12 mouse cellular contexts compared by ENCODE assay signal in genomic region chr6:97175716-97176115, GRCm38 (mm10). TPM values are rescaled to one million over a fixed set of nuclear protein-coding genes. Genes with fewer than 3 reads are reported as not detected.
DNase-seq lines count a peak whose midpoint lies in the region; ATAC-seq and TF ChIP-seq lines count a peak whose summit lies in the region.
"Had no signal": no experiment of that assay in that cellular context is flagged by ENCODE, and none has a peak within 500 bp of the region (broad histone marks: within the 10 kb centered on the region; RNA-seq: fewer than 3 reads in every experiment).

No protein-coding gene starts in this region.

- H3K4me1 ChIP-seq in liver, embryonic 14.5 days (replicated peaks; ENCODE audit: control insufficient read depth in 2 of 2, insufficient read depth in 2 of 2, low read length in 1 of 2), result peaks cover 9 to 12% of the 10 kb centered on the region in 2 experiments

- TF ChIP-seq CTCF in liver, embryonic 14.5 days (IDR thresholded peaks at IDR 0.05; ENCODE audit: low read depth), result no peak

- 43% methylated on average over 11 of the region's 11 CpGs for WGBS in liver, embryonic 14.5 days (ENCODE audit: insufficient replicate concordance)

- H3K4me2 ChIP-seq in liver, embryonic 14.5 days (ENCODE audit: low read depth), result peak overlapping the region; percentile 18; the same call in 1 of the 2 replicates

- ATAC-seq in liver, embryonic 14.5 days (ENCODE audit: insufficient read depth), result no peak
- ATAC-seq: inflammation-experienced regulatory T-cells, adult 6 months had no signal

- H3K27me3 ChIP-seq in liver, embryonic 14.5 days (ENCODE audit: control insufficient read depth, insufficient read depth, low read length), result no peaks in the 10 kb centered on the region

- DNase-seq in adrenal gland, postnatal 10 days, result peak; percentile 16
- no peak for DNase-seq in adrenal gland, postnatal 4 days (ENCODE audit: low spot score in 2 of 2)
- DNase-seq in spleen, postnatal 36 days (ENCODE audit: low spot score in 2 of 2), result peak; percentile 31 to 33
- DNase-seq in spleen, postnatal 14 days (ENCODE audit: low spot score in 2 of 2), result no peak
- DNase-seq in liver, embryonic 14.5 days (ENCODE audit: low read depth in 3 of 3, low spot score in 3 of 3), result no peak
- peak; percentile 16 for DNase-seq in telencephalon, adult 2 months (ENCODE audit: low read depth, low spot score)
- no peak for DNase-seq in left cerebral cortex, adult 9 months (ENCODE audit: low spot score in 2 of 2)
- DNase-seq in cerebellum, adult 9-11 months, result no peak
- DNase-seq: adrenal gland, adult 2 months; cerebellum, adult 9-10 months; thymus, postnatal 14 days had no signal

- H3K27ac ChIP-seq in liver, embryonic 14.5 days, result no peak overlapping the region

- H3K36me3 ChIP-seq in liver, embryonic 14.5 days (replicated peaks; ENCODE audit: control insufficient read depth, insufficient read depth, low read depth), result peaks cover 23% of the 10 kb centered on the region

- no peak for TF ChIP-seq EP300 in liver, embryonic 14.5 days (IDR thresholded peaks at IDR 0.05; ENCODE audit: low read depth)

- H3K9ac ChIP-seq in liver, embryonic 14.5 days (replicated peaks), result no peak overlapping the region

- no peak overlapping the region for H3K4me3 ChIP-seq in liver, embryonic 14.5 days (ENCODE audit: insufficient read depth in 1 of 2, low read depth in 2 of 2, low read length in 2 of 2)

- H3K9me3 ChIP-seq in liver, embryonic 14.5 days (ENCODE audit: control insufficient read depth, low read length), result no peaks in the 10 kb centered on the region

RNA-seq across cellular contexts. Expression of gene Tmf1, which starts 3.2 kb away (rescaled TPM):
- total RNA-seq in adrenal gland, postnatal 10 days (2021), result 10 to 100 TPM; 37.0 to 43.5 TPM
- total RNA-seq in adrenal gland, postnatal 4 days (2021), result 10 to 100 TPM; 46.8 to 50.3 TPM
- 0.64 and 1.4 TPM in 2 replicates for polyA plus RNA-seq in liver, embryonic 14.5 days (2012; rRNA removed)
- 12.3 and 13.3 TPM in 2 replicates for polyA plus RNA-seq in liver, embryonic 14.5 days (2014; fragmentation: Nextera tagmentation; extraction: Ambion mirVana)

RNA-seq across cellular contexts. Expression of gene Eogt, which starts 26.7 kb away (rescaled TPM):
- 10 to 100 TPM; 34.2 to 49.2 TPM for total RNA-seq in adrenal gland, postnatal 10 days (2021)
- total RNA-seq in adrenal gland, postnatal 4 days (2021), result 10 to 100 TPM; 52.4 to 55.7 TPM
- 1.5 and 1.9 TPM in 2 replicates for polyA plus RNA-seq in liver, embryonic 14.5 days (2012; rRNA removed)
- polyA plus RNA-seq in liver, embryonic 14.5 days (2014; fragmentation: Nextera tagmentation; extraction: Ambion mirVana), result 1.3 and 1.4 TPM in 2 replicates

RNA-seq across cellular contexts. Expression of gene Uba3, which starts 29.7 kb away (rescaled TPM):
- total RNA-seq in adrenal gland, postnatal 10 days (2021), result 10 to 100 TPM; 59.4 to 66.5 TPM
- total RNA-seq in adrenal gland, postnatal 4 days (2021), result 10 to 100 TPM; 57.1 to 59.1 TPM
- polyA plus RNA-seq in liver, embryonic 14.5 days (2012; rRNA removed), result 15.2 and 22.3 TPM in 2 replicates
- 24.9 and 25.5 TPM in 2 replicates for polyA plus RNA-seq in liver, embryonic 14.5 days (2014; fragmentation: Nextera tagmentation; extraction: Ambion mirVana)

RNA-seq across cellular contexts. Expression of gene Arl6ip5, which starts 34.8 kb away (rescaled TPM):
- total RNA-seq in adrenal gland, postnatal 10 days (2021), result 10 to 100 TPM; 79.0 to 91.6 TPM
- total RNA-seq in adrenal gland, postnatal 4 days (2021), result 100 to 1,000 TPM in 1 of 2 experiments, 10 to 100 TPM in 1; 97.3 to 105 TPM
- polyA plus RNA-seq in liver, embryonic 14.5 days (2012; rRNA removed), result 19.4 and 25.6 TPM in 2 replicates
- polyA plus RNA-seq in liver, embryonic 14.5 days (2014; fragmentation: Nextera tagmentation; extraction: Ambion mirVana), result 15.8 and 17.1 TPM in 2 replicates

Comparison
In these comparisons a context has a peak if more than half of its experiments do, and no peak if none do; other contexts are left out.
1. DNase-seq: peak in adrenal gland, postnatal 10 days (single experiment), spleen, postnatal 36 days (2 of 2) and telencephalon, adult 2 months (single experiment); none in adrenal gland, postnatal 4 days (0 of 2), spleen, postnatal 14 days (0 of 2), liver, embryonic 14.5 days (0 of 3), left cerebral cortex, adult 9 months (0 of 2) and cerebellum, adult 9-11 months (single experiment).